In the genomic region with DNA sequence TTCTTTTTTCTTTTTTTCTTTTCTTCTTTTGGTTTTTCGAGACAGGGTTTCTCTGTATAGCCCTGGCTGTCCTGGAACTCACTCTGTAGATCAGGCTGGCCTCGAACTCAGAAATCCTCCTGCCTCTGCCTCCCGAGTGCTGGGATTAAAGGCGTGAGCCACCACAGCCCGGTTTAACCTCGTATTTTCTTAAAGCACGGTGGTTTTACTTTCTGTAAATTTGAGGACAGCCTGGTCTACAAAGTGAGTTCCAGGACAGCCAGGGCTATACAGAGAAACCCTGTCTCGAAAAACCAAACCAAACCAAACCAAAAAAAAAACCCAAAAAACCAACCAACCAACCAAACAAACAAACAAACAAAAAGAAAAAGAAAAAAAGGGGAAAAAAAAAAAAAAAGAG, we compare ENCODE assay signal across 8 mouse cellular contexts. TPM values are rescaled to one million over a fixed set of nuclear protein-coding genes. Genes with fewer than 3 reads are reported as not detected.
DNase-seq lines count a peak whose midpoint lies in the region; ATAC-seq and TF ChIP-seq lines count a peak whose summit lies in the region.
"Not testable (repeated sequence)": the region's sequence is repeated elsewhere in the genome, so short reads cannot be mapped to it uniquely, and the experiment has no call there.

No protein-coding gene starts in this region.

- not testable (repeated sequence) for H3K36me3 ChIP-seq in C2C12 (ENCODE audit: control insufficient read depth, insufficient read depth); embryonic facial prominence, embryonic 11.5 days (replicated peaks; ENCODE audit: control insufficient read depth, insufficient read depth, low read depth, low read length); forebrain, embryonic 16.5 days (ENCODE audit: control insufficient read depth, insufficient read depth); hindbrain, embryonic 11.5 days (ENCODE audit: control insufficient read depth, insufficient read depth, low read length); kidney, embryonic 16.5 days (ENCODE audit: insufficient read depth, low read length); liver, embryonic 13.5 days; midbrain, embryonic 11.5 days (ENCODE audit: control insufficient read depth, insufficient read depth, low read length); spleen, adult 2 months (ENCODE audit: control insufficient read depth, insufficient read depth, low read length)

- H3K79me2 ChIP-seq in C2C12 (ENCODE audit: control insufficient read depth, insufficient read depth) = not testable (repeated sequence)

- not testable (repeated sequence) for H3K4me1 ChIP-seq in embryonic facial prominence, embryonic 11.5 days (ENCODE audit: control insufficient read depth, insufficient read depth, low read length); forebrain, embryonic 16.5 days (replicated peaks; ENCODE audit: control insufficient read depth, insufficient read depth, low read length); hindbrain, embryonic 11.5 days (replicated peaks; ENCODE audit: control insufficient read depth, insufficient read depth, low read length); kidney, embryonic 16.5 days (ENCODE audit: insufficient read depth, low read length); midbrain, embryonic 11.5 days (ENCODE audit: control insufficient read depth, insufficient read depth, low read length); spleen, adult 2 months (ENCODE audit: control insufficient read depth, insufficient read depth, insufficient read length)
- H3K4me1 ChIP-seq in liver, embryonic 13.5 days (replicated peaks) = peaks cover 61% of the 10 kb centered on the region

- DNase-seq in embryonic facial prominence, embryonic 11.5 days (ENCODE audit: low spot score); hindbrain, embryonic 11.5 days (ENCODE audit: low spot score); liver, embryonic 13.5 days; midbrain, embryonic 11.5 days (ENCODE audit: low spot score, missing footprints); spleen, adult 2 months (ENCODE audit: low read depth in 1 of 2, low spot score in 2 of 2): not testable (repeated sequence)

- not testable (repeated sequence) for H3K9ac ChIP-seq in embryonic facial prominence, embryonic 11.5 days (replicated peaks; ENCODE audit: low read length); forebrain, embryonic 16.5 days (replicated peaks; ENCODE audit: low read depth, low read length); hindbrain, embryonic 11.5 days (ENCODE audit: low read depth, low read length); midbrain, embryonic 11.5 days (ENCODE audit: low read length)
- H3K9ac ChIP-seq in kidney, embryonic 16.5 days (replicated peaks; ENCODE audit: low read length) = peak overlapping the region; percentile 91; the same call in 1 of the 2 replicates
- H3K9ac ChIP-seq in liver, embryonic 13.5 days = peak overlapping the region; percentile 89; the same call in 1 of the 2 replicates

- not testable (repeated sequence) for H3ac ChIP-seq in C2C12 (ENCODE audit: control insufficient read depth, insufficient read length, low read depth)

- H3K4me3 ChIP-seq in C2C12 (ENCODE audit: insufficient read depth, poor library complexity, severe bottlenecking) = peak overlapping the region; percentile 57
- H3K4me3 ChIP-seq in embryonic facial prominence, embryonic 11.5 days (ENCODE audit: low read depth, low read length) = peak overlapping the region; percentile 65
- H3K4me3 ChIP-seq in forebrain, embryonic 16.5 days (replicated peaks; ENCODE audit: low read length) = peak overlapping the region; percentile 80
- peak overlapping the region; percentile 73; the same call in 1 of the 2 replicates for H3K4me3 ChIP-seq in hindbrain, embryonic 11.5 days (ENCODE audit: low read depth, low read length)
- H3K4me3 ChIP-seq in kidney, embryonic 16.5 days (ENCODE audit: low read length) = peak overlapping the region; percentile 81
- H3K4me3 ChIP-seq in liver, embryonic 13.5 days (replicated peaks) = peak overlapping the region; percentile 80
- peak overlapping the region; percentile 54 for H3K4me3 ChIP-seq in midbrain, embryonic 11.5 days (ENCODE audit: low read depth, low read length)
- 0 out of 2 replicates have a peak overlapping the region, but pooled peaks have one; percentile 99 for H3K4me3 ChIP-seq in spleen, adult 2 months (ENCODE audit: extremely low read depth, insufficient read depth, insufficient read length)

- TF ChIP-seq CTCF in C2C12 (IDR thresholded peaks at IDR 0.05; ENCODE audit: control insufficient read depth, insufficient read depth, insufficient read length); spleen, adult 2 months (IDR thresholded peaks at IDR 0.05; ENCODE audit: extremely low read depth, insufficient read depth, insufficient read length, insufficient replicate concordance): not testable (repeated sequence)

- H3K27me3 ChIP-seq in C2C12 (ENCODE audit: control insufficient read depth, insufficient read depth, insufficient read length); embryonic facial prominence, embryonic 11.5 days (ENCODE audit: control insufficient read depth, insufficient read depth, low read length); forebrain, embryonic 16.5 days (replicated peaks; ENCODE audit: control insufficient read depth, insufficient read depth, low read length); hindbrain, embryonic 11.5 days (ENCODE audit: control insufficient read depth, insufficient read depth, low read length); kidney, embryonic 16.5 days (ENCODE audit: insufficient read depth, low read length); liver, embryonic 13.5 days; midbrain, embryonic 11.5 days (ENCODE audit: control insufficient read depth, insufficient read depth, low read length); spleen, adult 2 months (ENCODE audit: control insufficient read depth, insufficient read depth, low read length): not testable (repeated sequence)

- not testable (repeated sequence) for H3K4me2 ChIP-seq in embryonic facial prominence, embryonic 11.5 days (ENCODE audit: low read depth, low read length); hindbrain, embryonic 11.5 days (replicated peaks; ENCODE audit: low read depth, low read length)
- peak overlapping the region; percentile 85 for H3K4me2 ChIP-seq in forebrain, embryonic 16.5 days (ENCODE audit: low read length)
- peak overlapping the region; percentile 72 for H3K4me2 ChIP-seq in kidney, embryonic 16.5 days (replicated peaks; ENCODE audit: low read depth, low read length)
- peak overlapping the region; percentile 98 for H3K4me2 ChIP-seq in liver, embryonic 13.5 days
- H3K4me2 ChIP-seq in midbrain, embryonic 11.5 days = peak overlapping the region; percentile 62

- H3K9me3 ChIP-seq in embryonic facial prominence, embryonic 11.5 days (replicated peaks; ENCODE audit: control insufficient read depth, low read length); forebrain, embryonic 16.5 days (ENCODE audit: control insufficient read depth, low read length); hindbrain, embryonic 11.5 days (ENCODE audit: control insufficient read depth, low read length); kidney, embryonic 16.5 days (ENCODE audit: low read length); liver, embryonic 13.5 days (replicated peaks); midbrain, embryonic 11.5 days (ENCODE audit: control insufficient read depth, low read length): not testable (repeated sequence)

- WGBS in embryonic facial prominence, embryonic 11.5 days = 64% methylated on average over 8 of the region's 8 CpGs
- WGBS in forebrain, embryonic 16.5 days = 61% methylated on average over 8 of the region's 8 CpGs
- 57% methylated on average over 8 of the region's 8 CpGs for WGBS in hindbrain, embryonic 11.5 days
- WGBS in kidney, embryonic 16.5 days = 65% methylated on average over 8 of the region's 8 CpGs
- WGBS in liver, embryonic 13.5 days (ENCODE audit: insufficient replicate concordance) = 49% methylated on average over 8 of the region's 8 CpGs
- WGBS in midbrain, embryonic 11.5 days = 62% methylated on average over 8 of the region's 8 CpGs
- 73% methylated on average over 8 of the region's 8 CpGs for WGBS in spleen, adult 2 months

- TF ChIP-seq POLR2A in spleen, adult 2 months (IDR thresholded peaks at IDR 0.05; ENCODE audit: low read depth, low read length) = not testable (repeated sequence)

- H3K27ac ChIP-seq in embryonic facial prominence, embryonic 11.5 days (replicated peaks; ENCODE audit: low read depth, low read length); hindbrain, embryonic 11.5 days (ENCODE audit: low read depth, low read length); midbrain, embryonic 11.5 days (ENCODE audit: low read depth, low read length); spleen, adult 2 months (ENCODE audit: insufficient read depth, low read length): not testable (repeated sequence)
- peak overlapping the region; percentile 72; the same call in 1 of the 2 replicates for H3K27ac ChIP-seq in forebrain, embryonic 16.5 days (ENCODE audit: low read length)
- peak overlapping the region; percentile 94; the same call in 1 of the 2 replicates for H3K27ac ChIP-seq in kidney, embryonic 16.5 days (ENCODE audit: low read length)
- H3K27ac ChIP-seq in liver, embryonic 13.5 days = peak overlapping the region; percentile 86; the same call in 1 of the 2 replicates

- H3K79me3 ChIP-seq in C2C12 (ENCODE audit: low read depth) = not testable (repeated sequence)

- ATAC-seq in embryonic facial prominence, embryonic 11.5 days (replicated peaks; ENCODE audit: insufficient number of reproducible peaks, low FRiP score, low TSS enrichment, low read depth); forebrain, embryonic 16.5 days; hindbrain, embryonic 11.5 days (ENCODE audit: low FRiP score); kidney, embryonic 16.5 days (ENCODE audit: low FRiP score, low TSS enrichment); liver, embryonic 13.5 days (ENCODE audit: low read depth); midbrain, embryonic 11.5 days (ENCODE audit: low FRiP score): not testable (repeated sequence)

RNA-seq across cellular contexts. Expression of a gene that starts 13.2 kb away (rescaled TPM):
- not detected for polyA plus RNA-seq in C2C12 (2012; fragmentation: generic; extraction: Trizol)
- polyA plus RNA-seq in embryonic facial prominence, embryonic 11.5 days (2014; fragmentation: Nextera tagmentation; extraction: Ambion mirVana) = 0.31 and 0.39 TPM in 2 replicates
- 0.14 and 0.29 TPM in 2 replicates for polyA plus RNA-seq in forebrain, embryonic 16.5 days (2015; fragmentation: Nextera tagmentation; extraction: Ambion mirVana)
- polyA plus RNA-seq in hindbrain, embryonic 11.5 days (2014; fragmentation: Nextera tagmentation; extraction: Ambion mirVana) = 0.18 TPM in 1 of 2 replicates, not detected in the other
- 2.9 and 3.4 TPM in 2 replicates for polyA plus RNA-seq in kidney, embryonic 16.5 days (2015; fragmentation: Nextera tagmentation; extraction: Ambion mirVana)
- 16.2 and 17.1 TPM in 2 replicates for polyA plus RNA-seq in liver, embryonic 13.5 days (2015; fragmentation: Nextera tagmentation; extraction: Ambion mirVana)
- 0.22 TPM in 1 of 2 replicates, not detected in the other for polyA plus RNA-seq in midbrain, embryonic 11.5 days (2014; fragmentation: Nextera tagmentation; extraction: Ambion mirVana)
- 98.5 and 112 TPM in 2 replicates for polyA plus RNA-seq in spleen, adult 2 months (2012; rRNA removed)
